Mouse (Mus musculus) c-Kit-positive CD71-negative TER-119-negative erythroid progenitor cells, embryonic 14.5 days (primary cell): ENCODE measurements around the gene Sv2a.
"Not testable (repeated sequence)": the region's sequence is repeated elsewhere in the genome, so short reads cannot be mapped to it uniquely, and the experiment has no call there.

Source experiments
- DNase-seq: peaks from one replicate; pipeline ENCODE4 v3.0.0-alpha.2; 2013; ENCODE audit warnings: low read depth

Gene Sv2a

GRCm38 (mm10) chr3:96174042-96174441 lies 6.9 kb upstream of the Sv2a start:
- not testable (repeated sequence) for DNase-seq

DNA sequence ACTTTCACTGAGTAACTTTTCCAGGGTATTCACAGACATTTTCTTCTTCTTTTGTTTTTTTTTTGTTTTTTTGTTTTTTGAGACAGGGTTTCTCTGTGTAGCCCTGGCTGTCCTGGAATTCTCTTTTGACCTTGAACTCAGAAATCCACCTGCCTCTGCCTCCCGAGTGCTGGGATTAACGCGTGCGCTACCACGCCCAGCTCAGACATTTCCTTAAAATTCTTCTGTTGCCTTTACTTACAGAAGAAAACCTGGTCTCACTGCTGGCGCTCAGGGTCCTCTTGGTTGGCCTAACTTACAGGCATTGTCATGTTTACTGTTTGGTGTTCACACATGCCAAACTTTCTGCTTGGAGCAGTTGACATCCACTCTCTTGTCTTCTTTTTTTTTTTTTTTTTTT lies 5.7 kb upstream of the Sv2a start:
- DNase-seq = no peak

DNA sequence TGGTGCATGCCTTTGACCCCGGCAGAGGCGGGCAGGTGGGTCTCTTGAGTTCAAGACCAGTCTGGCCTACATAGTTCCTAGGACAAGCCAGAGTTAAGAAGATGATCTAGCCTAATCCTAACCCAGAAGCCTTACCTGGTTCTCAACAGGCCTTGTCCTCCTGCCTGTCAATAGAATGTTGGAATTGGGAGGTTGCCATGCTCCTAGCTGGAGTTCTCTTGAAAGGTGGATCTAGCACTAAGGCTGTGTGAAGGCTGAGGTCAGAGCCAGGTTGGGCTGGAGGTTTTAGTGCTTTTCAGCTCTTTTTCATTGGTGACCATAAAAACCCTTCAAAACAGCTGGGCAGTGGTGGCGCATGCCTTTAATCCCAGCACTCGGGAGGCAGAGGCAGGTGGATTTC lies 2.5 kb upstream of the Sv2a start:
- DNase-seq = no peak

DNA sequence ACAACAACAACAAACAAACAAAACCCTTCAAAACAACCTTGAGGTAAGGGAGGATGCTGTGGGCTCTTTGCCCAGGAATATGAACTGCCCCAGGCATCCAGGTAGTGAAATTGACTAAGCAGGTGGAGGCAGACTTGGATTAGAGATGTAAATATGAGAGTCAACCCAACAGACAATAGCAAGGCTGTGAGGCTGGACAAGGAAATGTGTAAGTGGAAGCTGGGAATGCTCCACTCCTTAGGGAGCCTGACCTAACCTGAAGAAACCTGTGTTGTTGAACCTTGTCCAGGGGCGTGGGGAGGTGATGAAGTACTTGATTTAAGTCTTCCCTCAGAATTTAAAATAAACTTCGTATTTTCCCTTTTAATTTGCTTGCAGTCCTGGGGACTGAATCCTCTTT lies 2.0 kb upstream of the Sv2a start:
- no peak for DNase-seq

GRCm38 (mm10) chr3:96179531-96179930 lies 1.4 kb upstream of the Sv2a start:
- no peak for DNase-seq

GRCm38 (mm10) chr3:96181510-96182381 lies 795 bp downstream of the Sv2a start:
- no peak for DNase-seq

DNA sequence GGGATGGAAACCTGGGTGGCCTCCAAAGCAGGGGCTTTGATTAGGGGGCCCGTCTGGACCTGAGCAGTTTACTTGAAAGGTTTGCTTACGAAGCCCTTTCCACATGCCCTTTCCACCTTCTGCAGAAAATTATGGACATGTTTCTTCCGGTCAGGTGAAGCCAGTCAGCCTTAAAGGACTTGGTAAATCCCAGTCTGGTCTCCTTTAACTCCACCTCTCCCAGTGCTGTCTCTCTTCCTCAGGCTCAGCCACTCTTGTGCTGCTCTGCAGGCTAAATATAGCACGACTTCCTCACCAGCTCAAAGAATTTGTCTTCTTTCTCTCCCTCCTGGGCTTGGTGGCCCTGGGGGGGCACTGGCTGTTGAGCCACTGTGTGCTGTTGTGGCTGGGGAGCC lies 1.4 kb downstream of the Sv2a start:
- no peak for DNase-seq

GRCm38 (mm10) chr3:96192977-96193376 lies 12.0 kb downstream of the Sv2a start:
- no peak for DNase-seq

GRCm38 (mm10) chr3:96194966-96195365 lies 14.0 kb downstream of the Sv2a start:
- no peak for DNase-seq

DNA sequence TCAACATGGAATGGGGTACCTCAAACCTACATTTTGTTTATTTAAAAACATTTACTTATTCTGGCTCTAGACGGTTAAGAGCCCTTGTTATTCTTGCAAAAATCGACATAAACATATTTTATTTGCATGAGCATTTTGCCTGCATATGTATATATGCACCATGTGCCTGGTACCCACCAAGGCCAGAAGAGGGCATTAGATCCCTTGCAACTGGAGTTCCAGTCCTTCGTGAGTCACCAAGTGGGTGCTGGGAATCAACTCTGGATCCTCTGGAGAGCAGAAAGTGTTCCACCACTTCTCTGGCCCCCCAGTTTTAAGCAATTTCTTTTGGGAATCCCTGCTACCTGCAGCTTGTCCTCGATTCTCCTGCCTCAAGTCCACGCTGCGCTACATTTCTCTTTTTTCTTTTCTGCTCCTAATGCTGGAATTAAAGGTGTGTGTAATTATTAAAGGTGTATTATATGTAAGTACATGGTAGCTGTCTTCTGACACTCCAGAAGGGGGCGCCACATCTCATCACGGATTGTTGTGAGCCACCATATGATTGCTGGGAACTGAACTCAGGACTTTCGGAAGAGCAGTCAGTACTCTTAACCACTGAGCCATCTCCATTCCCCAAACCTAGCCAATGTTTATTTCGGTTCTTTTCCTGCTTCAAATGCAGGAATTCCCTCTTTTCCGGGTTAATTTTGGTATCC lies 14.8 kb downstream of the Sv2a start:
- DNase-seq = no peak

DNA sequence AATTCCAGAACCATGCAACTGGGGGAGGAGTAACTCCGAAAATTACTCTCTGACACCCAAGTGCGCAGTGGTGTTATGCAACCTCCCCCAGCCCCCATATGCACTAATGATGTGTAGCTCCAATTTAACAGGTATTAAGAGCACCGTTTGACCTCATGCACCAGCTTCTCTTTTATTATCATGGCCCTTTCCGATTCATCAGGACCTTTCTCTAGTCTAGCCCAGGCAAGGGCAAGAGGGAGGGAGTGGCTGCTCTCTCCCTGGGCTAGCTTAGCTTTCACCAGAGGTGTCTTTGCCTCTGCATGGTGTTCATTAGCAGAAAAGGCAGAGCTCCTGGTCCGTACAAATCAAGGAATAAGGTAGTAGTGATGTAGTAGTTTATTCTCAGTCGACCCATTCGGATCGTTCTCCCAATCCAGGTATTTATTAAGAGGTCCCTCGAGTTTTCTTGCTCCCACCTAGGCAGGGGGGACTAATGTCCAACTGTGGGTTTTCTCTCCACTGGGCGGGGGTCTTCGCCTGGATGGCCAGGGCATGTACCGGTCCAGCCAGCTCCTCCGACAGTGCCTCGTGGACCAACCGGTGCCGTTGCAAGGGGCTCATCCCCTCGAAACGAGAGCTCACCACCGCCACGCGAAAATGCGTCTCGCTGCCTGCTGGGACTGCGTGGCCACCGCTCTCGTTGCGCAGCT lies 15.6 kb downstream of the Sv2a start:
- DNase-seq = no peak

- peak; percentile 67 for DNase-seq
Measured at GRCm38 (mm10) chr3:96197129-96197749, 16.3 kb downstream of the Sv2a start.

GRCm38 (mm10) chr3:96198181-96198580 lies 17.2 kb downstream of the Sv2a start:
- DNase-seq = no peak

GRCm38 (mm10) chr3:96198601-96199251 lies 17.8 kb downstream of the Sv2a start:
- not testable (repeated sequence) for DNase-seq

DNA sequence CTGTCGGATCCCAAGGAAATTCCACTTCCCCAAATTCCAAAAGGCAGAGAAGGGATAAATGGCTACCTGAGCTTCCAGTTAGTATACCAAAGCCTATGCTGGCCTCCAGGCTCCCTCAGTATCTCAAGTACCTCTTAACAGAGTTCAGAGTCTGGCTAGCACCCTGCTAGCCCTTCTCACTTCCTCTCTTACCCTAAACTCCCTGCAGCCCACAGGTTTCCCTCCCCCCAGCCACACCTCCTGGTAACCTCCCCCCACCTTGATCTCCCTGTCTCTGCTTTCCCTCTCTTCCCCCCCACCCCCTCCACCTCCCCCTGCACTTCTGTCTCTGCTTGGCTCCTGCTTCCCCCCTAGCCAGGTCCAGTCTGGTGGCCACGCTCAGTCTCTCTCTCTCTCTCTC lies 18.8 kb downstream of the Sv2a start:
- DNase-seq = no peak

DNA sequence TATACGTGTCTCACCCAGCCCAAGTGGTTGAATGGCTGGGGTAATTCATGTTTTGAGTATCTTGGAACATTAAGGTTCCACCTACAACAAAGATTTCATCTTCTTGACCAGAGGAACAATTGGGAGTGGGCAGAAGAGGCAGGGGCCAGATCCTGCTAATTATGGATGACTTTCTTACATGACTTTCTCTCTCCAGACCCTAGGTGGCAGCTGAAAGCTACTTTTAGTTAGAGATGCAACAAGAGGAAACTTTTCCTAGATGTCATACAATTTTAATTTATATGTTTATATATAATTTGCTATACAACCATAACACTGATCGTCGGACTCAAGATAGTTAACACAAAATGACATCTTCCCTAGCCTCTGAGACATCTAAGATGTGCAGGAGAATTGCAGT lies 26.9 kb downstream of the Sv2a start:
- no peak for DNase-seq

- DNase-seq = no peak
Measured at GRCm38 (mm10) chr3:96209242-96209641, 28.3 kb downstream of the Sv2a start.

DNA sequence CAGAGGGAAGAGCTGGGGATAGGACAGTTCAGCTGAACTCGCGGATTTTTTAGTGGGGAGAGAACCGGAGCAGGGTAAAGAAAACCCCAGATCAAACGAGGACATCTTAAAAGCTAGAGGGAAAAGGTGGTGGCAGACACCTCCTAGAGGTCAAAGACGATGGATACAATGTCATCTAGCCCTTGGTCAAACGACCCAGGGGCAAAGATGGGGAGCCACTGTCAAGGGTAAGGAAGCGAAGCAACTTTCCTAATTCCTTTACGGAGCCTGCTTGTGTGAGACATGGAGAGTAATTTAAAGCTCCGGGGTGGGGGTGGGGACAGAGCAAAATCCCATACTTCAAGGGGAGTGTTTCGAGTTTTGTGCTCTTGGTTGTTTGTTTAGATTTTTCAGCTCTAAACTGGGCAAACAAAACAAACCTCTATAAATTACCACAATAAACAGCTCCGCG lies 38.3 kb downstream of the Sv2a start:
- no peak for DNase-seq

DNA sequence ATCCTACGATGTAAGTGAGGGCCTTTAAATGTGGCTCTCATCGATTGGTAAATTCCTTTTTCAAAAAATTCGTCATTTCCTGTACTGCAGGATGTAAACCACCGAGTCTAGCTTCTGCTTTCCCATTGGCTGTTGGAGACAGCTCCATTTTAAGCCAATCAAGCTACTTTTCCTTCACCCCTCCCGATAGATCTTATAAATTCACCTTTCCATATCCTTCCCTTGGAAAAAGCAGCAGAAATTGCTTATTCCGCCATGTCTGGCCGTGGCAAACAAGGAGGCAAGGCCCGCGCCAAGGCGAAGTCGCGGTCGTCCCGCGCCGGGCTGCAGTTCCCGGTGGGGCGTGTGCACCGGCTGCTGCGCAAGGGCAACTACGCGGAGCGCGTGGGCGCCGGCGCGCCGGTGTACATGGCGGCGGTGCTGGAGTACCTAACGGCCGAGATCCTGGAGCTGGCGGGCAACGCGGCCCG lies 38.7 kb downstream of the Sv2a start, which contains the start of the genes Bola1 and Hist2h2ab:
TSS of gene Bola1 (minus strand) at position 49 of the 470 bp plus-strand sequence.
TSS of gene Hist2h2ab (plus strand) at position 205 of the 470 bp plus-strand sequence.
- peak; percentile 57 for DNase-seq

- not testable (repeated sequence) for DNase-seq
Measured at GRCm38 (mm10) chr3:96220131-96220764, 39.3 kb downstream of the Sv2a start.
